Mouse (Mus musculus): ENCODE results near the gene Selenov. TPM values are rescaled to one million over a fixed set of nuclear protein-coding genes. Genes with fewer than 3 reads are reported as not detected.

The Selenov gene
- polyA plus RNA-seq, 1 experiment from 2014 or later, result 1.6 TPM

DNA sequence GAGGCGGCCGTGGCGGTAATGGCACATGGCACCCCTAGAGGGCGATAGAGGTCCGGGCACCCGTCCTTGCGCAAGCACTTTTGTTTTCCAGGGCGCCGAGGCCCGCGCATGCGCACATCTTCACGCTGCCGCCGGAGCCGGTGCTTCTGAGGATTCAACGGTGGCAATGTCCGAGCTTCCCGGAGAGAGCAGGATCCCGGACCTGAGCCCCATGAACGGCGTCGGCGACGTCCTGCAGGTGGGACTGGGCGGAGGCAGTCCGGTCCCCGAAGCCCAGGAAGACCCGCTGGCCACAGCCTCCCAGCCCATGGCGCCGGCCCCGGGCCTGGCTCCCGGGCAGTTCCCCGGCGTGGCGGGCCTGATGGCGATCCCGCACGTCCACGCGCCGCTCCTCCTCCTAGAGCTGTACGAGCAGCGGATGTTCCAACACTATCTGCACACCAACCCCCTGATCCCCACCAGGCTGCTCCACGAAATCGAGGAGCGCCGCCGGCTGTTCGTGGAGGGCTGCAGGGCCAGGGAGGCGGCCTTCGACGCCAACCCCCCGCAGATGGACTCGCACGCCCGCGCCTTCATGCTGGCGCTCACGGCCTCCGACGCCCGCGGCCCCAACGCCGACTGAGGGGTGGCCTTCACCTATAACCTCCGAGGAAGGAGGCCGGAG, 13.2 kb downstream of the Selenov start, which contains the start of gene Eid2b:
Eid2b (plus strand) TSS at position 125 of the 664 bp plus-strand sequence.
- Histone ChIP-seq H3K27ac (replicated peaks) (peak within 1 kb of the TSS; percentile 86), H3K9ac (replicated peaks) (peak within 1 kb of the TSS; percentile 85), H3K27me3 (no peaks in the 10 kb centered on the region), H3K36me3 (peaks cover 6% of the 10 kb centered on the region), H3K9me3 (no peaks in the 10 kb centered on the region), H3K4me2 (replicated peaks) (peak within 1 kb of the TSS; percentile 63), H3K4me1 (peaks cover 14% of the 10 kb centered on the region), H3K4me3 (peak within 1 kb of the TSS; percentile 71)
- WGBS, result 4% methylated on average over 68 of the region's 68 CpGs
- ATAC-seq (ENCODE audit: low FRiP score, low read depth), result peak; percentile 85

- H3K27me3 ChIP-seq, result no peaks in the 10 kb centered on the region
- H3K4me3 ChIP-seq, result no peak overlapping the region
- H3K9ac ChIP-seq (replicated peaks), result no peak overlapping the region
- no peak overlapping the region for H3K4me2 ChIP-seq (replicated peaks)
- no peaks in the 10 kb centered on the region for H3K9me3 ChIP-seq
- 59% methylated on average over 8 of the region's 8 CpGs for WGBS
- peaks cover 14% of the 10 kb centered on the region for H3K4me1 ChIP-seq
- ATAC-seq (ENCODE audit: low FRiP score, low read depth), result peak; percentile 38; the same call in 1 of the 2 replicates
- peaks cover 12% of the 10 kb centered on the region for H3K36me3 ChIP-seq
- H3K27ac ChIP-seq (replicated peaks), result no peak overlapping the region
Observed at GRCm38 (mm10) chr7:28277237-28277614, 13.8 kb downstream of the Selenov start.

DNA sequence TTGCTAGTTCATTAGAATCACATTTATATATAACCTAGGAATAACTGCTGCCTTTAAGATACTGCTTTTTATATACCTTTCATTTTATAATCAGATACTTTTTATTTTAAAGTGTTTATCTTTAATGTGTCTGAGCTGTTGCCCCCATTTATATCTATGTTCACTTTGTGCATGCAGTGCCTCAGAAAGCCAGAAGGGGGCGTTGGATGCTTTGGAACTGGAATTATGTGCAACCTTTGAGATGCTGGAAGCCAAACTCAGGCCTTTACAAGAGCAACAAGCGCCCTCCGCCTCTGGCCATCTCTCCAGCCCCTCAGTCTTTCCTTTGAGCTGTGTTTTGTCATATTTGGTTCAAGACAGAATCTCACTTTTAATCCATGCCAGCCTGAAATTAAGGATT, 19.2 kb downstream of the Selenov start:
- Histone ChIP-seq H3K36me3 (peaks cover 35% of the 10 kb centered on the region), H3K27ac (replicated peaks) (no peak overlapping the region), H3K4me1 (peaks cover 11% of the 10 kb centered on the region), H3K4me3 (no peak overlapping the region), H3K27me3 (no peaks in the 10 kb centered on the region), H3K4me2 (replicated peaks) (no peak overlapping the region), H3K9me3 (no peaks in the 10 kb centered on the region), H3K9ac (replicated peaks) (no peak overlapping the region)
- 73% methylated on average over 3 of the region's 3 CpGs for WGBS
- ATAC-seq (ENCODE audit: low FRiP score, low read depth), result no peak

- H3K36me3 ChIP-seq, result peaks cover 35% of the 10 kb centered on the region
- H3K4me3 ChIP-seq, result peak overlapping the region; percentile 89; the same call in 1 of the 2 replicates
- no peak for ATAC-seq (ENCODE audit: low FRiP score, low read depth)
Observed at GRCm38 (mm10) chr7:28269355-28269754, 21.6 kb downstream of the Selenov start.

GRCm38 (mm10) chr7:28268576-28268975, 22.4 kb downstream of the Selenov start:
- Histone ChIP-seq H3K9ac (replicated peaks) (peak overlapping the region; percentile 99), H3K27ac (replicated peaks) (peak overlapping the region; percentile 94), H3K27me3 (0 out of 2 replicates have a peak, but pooled peaks cover 7% of the 10 kb centered on the region), H3K4me2 (replicated peaks) (peak overlapping the region; percentile 84), H3K9me3 (no peaks in the 10 kb centered on the region), H3K36me3 (peaks cover 35% of the 10 kb centered on the region), H3K4me1 (peaks cover 11% of the 10 kb centered on the region), H3K4me3 (peak overlapping the region; percentile 89)
- 34% methylated on average over 16 of the region's 16 CpGs for WGBS
- ATAC-seq (ENCODE audit: low FRiP score, low read depth), result no peak

More at GRCm38 (mm10) chr7:28269355-28269754, 21.6 kb downstream of the Selenov start:
- 93% methylated on average over 12 of the region's 12 CpGs for WGBS
- H3K4me2 ChIP-seq (replicated peaks), result no peak overlapping the region
- H3K27me3 ChIP-seq, result 0 out of 2 replicates have a peak, but pooled peaks cover 7% of the 10 kb centered on the region
- H3K27ac ChIP-seq (replicated peaks), result no peak overlapping the region
- H3K9me3 ChIP-seq, result no peaks in the 10 kb centered on the region
- no peak overlapping the region for H3K9ac ChIP-seq (replicated peaks)
- H3K4me1 ChIP-seq, result peaks cover 11% of the 10 kb centered on the region

GRCm38 (mm10) chr7:28268042-28268531, 22.9 kb downstream of the Selenov start:
- peaks cover 11% of the 10 kb centered on the region for H3K4me1 ChIP-seq
- H3K27me3 ChIP-seq, result 0 out of 2 replicates have a peak, but pooled peaks cover 7% of the 10 kb centered on the region
- ATAC-seq (ENCODE audit: low FRiP score, low read depth), result peak; percentile 83
- peak overlapping the region; percentile 99 for H3K9ac ChIP-seq (replicated peaks)
- no peaks in the 10 kb centered on the region for H3K9me3 ChIP-seq
- peaks cover 32% of the 10 kb centered on the region for H3K36me3 ChIP-seq
- peak overlapping the region; percentile 94 for H3K27ac ChIP-seq (replicated peaks)
- peak overlapping the region; percentile 84 for H3K4me2 ChIP-seq (replicated peaks)
- H3K4me3 ChIP-seq, result peak overlapping the region; percentile 89
- WGBS, result under 1% methylated on average over 44 of the region's 62 CpGs

- WGBS, result 7% methylated on average over 57 of the region's 57 CpGs
Observed at GRCm38 (mm10) chr7:28267129-28268041, 23.6 kb downstream of the Selenov start, which contains the start of gene Eid2. Eid2 (plus strand) TSS chr7:28267881.

DNA sequence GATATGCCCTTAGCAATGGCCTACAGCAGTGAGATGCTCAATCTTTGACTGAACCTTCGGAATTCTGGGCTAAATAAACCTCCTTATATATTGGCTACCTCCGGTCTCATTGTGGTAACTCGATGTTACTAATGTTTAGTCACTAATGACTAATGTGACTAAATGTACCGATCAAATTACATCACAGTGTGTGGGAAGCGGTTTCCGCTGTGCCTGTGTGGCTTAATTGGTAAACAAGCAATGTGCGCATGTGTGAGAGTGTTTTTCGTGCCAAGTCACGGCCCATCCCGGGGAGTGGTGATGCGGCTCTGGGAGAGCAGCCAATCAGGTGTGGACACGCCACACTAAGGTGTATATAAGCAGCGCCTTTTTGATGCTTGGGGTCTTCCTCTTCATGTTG, 25.6 kb downstream of the Selenov start:
- no peaks in the 10 kb centered on the region for H3K9me3 ChIP-seq
- no peak for ATAC-seq (ENCODE audit: low FRiP score, low read depth)
- H3K4me2 ChIP-seq (replicated peaks), result no peak overlapping the region
- no peak overlapping the region for H3K27ac ChIP-seq (replicated peaks)
- no peak overlapping the region for H3K4me3 ChIP-seq
- H3K9ac ChIP-seq (replicated peaks), result no peak overlapping the region
- peaks cover 11% of the 10 kb centered on the region for H3K4me1 ChIP-seq
- peaks cover 7% of the 10 kb centered on the region; the same call in 1 of the 2 replicates for H3K27me3 ChIP-seq
- H3K36me3 ChIP-seq, result peaks cover 9% of the 10 kb centered on the region; the same call in 1 of the 2 replicates
- 92% methylated on average over 13 of the region's 13 CpGs for WGBS

More at GRCm38 (mm10) chr7:28267129-28268041, 23.6 kb downstream of the Selenov start, which contains the start of gene Eid2:
- H3K9ac ChIP-seq (replicated peaks), result peak within 1 kb of the TSS; percentile 99
- peak within 1 kb of the TSS; percentile 89 for H3K4me3 ChIP-seq
- 0 out of 2 replicates have a peak, but pooled peaks cover 7% of the 10 kb centered on the region for H3K27me3 ChIP-seq
- H3K9me3 ChIP-seq, result no peaks in the 10 kb centered on the region
- H3K4me1 ChIP-seq, result peaks cover 11% of the 10 kb centered on the region
- peak; percentile 92 for ATAC-seq (ENCODE audit: low FRiP score, low read depth)
- H3K27ac ChIP-seq (replicated peaks), result peak within 1 kb of the TSS; percentile 94
- H3K4me2 ChIP-seq (replicated peaks), result peak within 1 kb of the TSS; percentile 84
- H3K36me3 ChIP-seq, result peaks cover 25% of the 10 kb centered on the region

DNA sequence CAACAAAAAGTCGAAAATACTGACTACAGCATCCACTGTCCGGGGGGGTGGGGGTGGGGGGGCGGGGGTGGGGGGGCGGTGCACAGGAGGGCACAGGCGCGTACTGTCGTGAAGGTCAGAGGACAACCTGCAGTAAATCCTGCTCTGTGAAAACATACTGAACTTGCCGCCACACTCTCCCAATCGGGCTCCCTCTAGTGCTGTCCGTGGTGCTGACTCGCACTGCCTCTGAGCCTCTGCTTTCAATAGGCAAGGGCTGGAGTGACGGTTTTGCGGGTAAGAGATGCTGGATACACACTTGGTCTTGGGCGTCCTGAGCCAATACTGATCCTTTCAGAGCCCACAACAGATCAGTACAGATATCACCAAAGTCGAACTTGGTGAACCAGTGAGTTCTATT, 27.2 kb downstream of the Selenov start:
- Histone ChIP-seq H3K9ac (replicated peaks) (no peak overlapping the region), H3K4me3 (no peak overlapping the region), H3K36me3 (no peaks in the 10 kb centered on the region), H3K27ac (replicated peaks) (no peak overlapping the region), H3K4me1 (peaks cover 5% of the 10 kb centered on the region), H3K4me2 (replicated peaks) (no peak overlapping the region), H3K27me3 (peaks cover 7% of the 10 kb centered on the region; the same call in 1 of the 2 replicates), H3K9me3 (no peaks in the 10 kb centered on the region)
- 9% methylated on average over 14 of the region's 15 CpGs for WGBS
- no peak for ATAC-seq (ENCODE audit: low FRiP score, low read depth)

DNA sequence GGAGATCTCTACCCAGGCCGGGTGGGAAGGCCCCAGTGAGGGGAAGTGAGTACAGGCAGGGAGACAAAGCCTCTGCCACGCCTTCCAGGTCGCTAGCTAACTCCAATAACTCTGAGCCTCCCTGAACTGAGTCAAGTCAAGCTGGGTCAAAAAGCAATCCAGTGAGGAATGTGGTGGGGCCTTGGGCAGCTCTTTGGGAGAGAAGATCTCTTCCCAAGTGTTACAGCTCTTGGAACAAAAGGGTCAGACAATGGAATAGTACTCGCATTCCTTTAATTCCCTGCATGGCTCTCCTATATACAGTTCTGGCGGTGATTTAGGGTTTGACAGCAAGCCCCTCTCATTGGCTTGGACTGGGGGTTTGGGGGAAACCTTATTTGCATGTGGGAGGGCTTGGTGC, 28.1 kb downstream of the Selenov start:
- WGBS, result 39% methylated on average over 5 of the region's 5 CpGs
- H3K9ac ChIP-seq (replicated peaks), result no peak overlapping the region
- H3K4me3 ChIP-seq, result no peak overlapping the region
- ATAC-seq (ENCODE audit: low FRiP score, low read depth), result no peak
- H3K4me1 ChIP-seq, result no peaks in the 10 kb centered on the region
- H3K4me2 ChIP-seq (replicated peaks), result no peak overlapping the region
- H3K9me3 ChIP-seq, result no peaks in the 10 kb centered on the region
- no peaks in the 10 kb centered on the region for H3K36me3 ChIP-seq
- no peak overlapping the region for H3K27ac ChIP-seq (replicated peaks)
- H3K27me3 ChIP-seq, result peaks cover 7% of the 10 kb centered on the region; the same call in 1 of the 2 replicates

DNA sequence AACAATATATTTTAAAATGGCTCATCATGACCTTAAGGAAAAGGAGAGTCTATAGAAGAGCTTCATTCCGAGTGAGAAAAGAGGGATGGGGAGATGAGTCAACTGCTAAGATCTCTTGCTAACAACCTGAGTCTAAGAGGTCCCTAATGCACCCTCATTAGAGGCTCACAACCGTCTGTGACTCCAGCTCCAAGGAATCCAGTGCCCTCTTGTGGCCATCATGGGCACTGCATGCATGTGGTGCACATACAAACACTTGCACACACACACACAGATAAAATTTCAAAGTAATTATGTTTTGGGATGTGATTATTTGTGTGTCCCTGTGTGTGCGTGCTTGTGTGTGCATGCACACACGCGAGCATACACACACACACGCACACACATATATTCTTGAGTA, 35.5 kb downstream of the Selenov start:
- WGBS, result 88% methylated on average over 6 of the region's 6 CpGs
- Histone ChIP-seq H3K9ac (replicated peaks) (no peak overlapping the region), H3K27ac (replicated peaks) (no peak overlapping the region)

More for the DNA sequence above, 35.5 kb downstream of the Selenov start:
- H3K4me1 ChIP-seq, result no peaks in the 10 kb centered on the region
- H3K4me2 ChIP-seq (replicated peaks), result no peak overlapping the region
- H3K9me3 ChIP-seq, result 0 out of 2 replicates have a peak, but pooled peaks cover 5% of the 10 kb centered on the region
- no peaks in the 10 kb centered on the region for H3K36me3 ChIP-seq
- no peaks in the 10 kb centered on the region for H3K27me3 ChIP-seq
- no peak overlapping the region for H3K4me3 ChIP-seq
- no peak for ATAC-seq (ENCODE audit: low FRiP score, low read depth)
